Mouse (Mus musculus) liver (tissue): ENCODE data around the gene Mutyh.
"Not testable (repeated sequence)": the region's sequence is repeated elsewhere in the genome, so short reads cannot be mapped to it uniquely, and the experiment has no call there.

ENCODE experiments used
- DNase-seq: peaks from one replicate; pipeline ENCODE4 v3.0.0-alpha.2; 2020; ENCODE audit warnings: mixed read lengths

Gene Mutyh

DNA sequence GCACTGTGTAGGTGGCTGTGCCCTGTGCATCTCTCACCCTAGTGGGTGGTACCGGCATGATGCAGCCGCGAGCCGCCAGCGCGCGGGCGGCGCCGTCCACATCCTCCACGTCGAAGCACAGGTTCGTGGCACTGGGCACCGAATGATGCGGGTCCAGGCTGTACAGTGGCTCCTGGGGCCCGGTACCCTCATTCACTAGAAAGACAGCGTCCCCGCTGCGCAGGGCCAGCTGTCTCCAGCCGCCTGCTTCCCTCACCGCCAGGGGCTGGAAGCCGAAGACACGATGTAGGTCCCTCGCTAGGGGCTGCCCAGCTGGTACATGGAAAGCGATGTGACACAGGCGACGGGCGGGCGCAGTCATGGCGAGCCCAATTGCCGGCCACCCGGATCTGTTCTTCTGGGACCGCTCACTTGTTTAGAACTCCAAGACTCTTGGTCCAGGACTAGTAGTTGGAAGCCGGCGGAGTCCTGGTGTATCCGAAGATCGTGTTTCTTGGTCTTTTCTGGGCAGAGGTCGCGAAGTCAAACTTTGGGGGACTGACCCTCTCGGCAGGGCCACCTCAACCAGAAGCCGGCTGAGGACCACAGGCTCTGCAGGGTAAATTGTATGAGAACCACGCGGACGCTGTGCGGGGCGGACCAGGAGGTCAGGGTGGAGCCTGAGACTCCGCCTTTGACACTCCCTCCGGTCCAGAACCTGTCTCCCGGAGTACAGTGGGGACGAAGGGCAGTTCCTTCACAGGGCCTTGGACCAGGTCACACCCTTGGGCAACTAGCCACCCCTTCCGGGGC lies 13.6 kb downstream of the Mutyh start:
- peak; percentile 78 for DNase-seq

DNA sequence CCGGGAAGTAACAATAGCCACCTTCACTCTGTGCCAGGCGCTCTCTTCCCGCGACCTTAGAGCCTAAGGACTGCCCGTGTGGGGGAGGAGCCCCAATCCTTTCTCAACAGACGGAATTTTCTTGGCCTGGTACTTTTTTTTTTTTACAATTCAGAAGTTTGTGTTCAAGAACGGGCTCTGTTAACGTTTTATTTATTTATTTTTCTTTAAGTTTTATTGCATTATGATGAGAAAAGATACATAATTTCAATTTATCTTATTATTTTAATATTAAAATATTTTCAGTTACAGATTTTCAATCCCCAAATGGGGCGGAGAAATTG lies 14.1 kb downstream of the Mutyh start, which contains the start of gene Hpdl:
Gene Hpdl (minus strand): TSS at position 14 of the 323 bp plus-strand sequence.
- no peak for DNase-seq

DNA sequence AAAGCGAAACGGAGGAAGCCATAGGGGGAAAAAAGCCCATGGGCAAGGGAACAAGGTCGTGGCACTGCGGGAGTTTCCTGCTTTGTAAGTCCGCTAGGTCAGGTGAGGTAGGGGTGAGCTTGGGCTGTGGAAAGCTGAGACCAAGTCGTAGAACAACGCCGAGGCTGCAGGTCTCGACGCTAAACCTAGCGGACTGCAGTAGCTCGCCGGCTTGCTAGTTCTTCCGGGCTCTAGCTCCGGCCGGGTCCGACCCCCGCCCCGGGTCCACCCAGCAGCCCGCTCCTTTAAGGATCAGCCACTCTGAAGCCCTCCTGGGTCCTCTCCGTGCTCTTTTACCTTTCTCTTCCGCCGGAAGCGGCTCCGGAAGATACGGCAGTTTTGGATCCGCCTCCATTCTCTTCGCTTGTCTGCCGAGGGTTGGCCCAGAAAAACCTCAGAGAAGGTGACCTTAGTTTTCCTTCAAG lies 17.1 kb downstream of the Mutyh start:
- DNase-seq, result peak; percentile 69

DNA sequence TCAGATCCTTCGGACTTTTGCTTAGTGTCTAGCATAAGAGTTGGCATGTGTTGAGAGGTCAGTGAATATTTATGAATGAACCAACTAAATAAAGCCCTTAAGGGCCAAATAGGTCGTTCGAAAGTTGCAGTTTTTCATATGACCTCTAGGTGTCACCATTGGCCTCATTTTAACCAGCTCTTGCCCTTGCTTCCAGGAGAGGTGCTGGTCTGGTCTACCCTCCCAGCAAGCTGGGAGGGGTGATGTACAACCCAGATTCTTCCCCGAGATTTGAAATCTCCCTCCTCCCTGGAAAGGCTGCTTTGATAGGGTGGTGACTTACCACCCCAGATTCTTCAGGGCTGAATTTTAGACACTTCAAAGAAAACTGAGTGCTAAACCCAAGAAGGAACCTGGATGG lies 20.3 kb downstream of the Mutyh start:
- DNase-seq, result no peak

DNA sequence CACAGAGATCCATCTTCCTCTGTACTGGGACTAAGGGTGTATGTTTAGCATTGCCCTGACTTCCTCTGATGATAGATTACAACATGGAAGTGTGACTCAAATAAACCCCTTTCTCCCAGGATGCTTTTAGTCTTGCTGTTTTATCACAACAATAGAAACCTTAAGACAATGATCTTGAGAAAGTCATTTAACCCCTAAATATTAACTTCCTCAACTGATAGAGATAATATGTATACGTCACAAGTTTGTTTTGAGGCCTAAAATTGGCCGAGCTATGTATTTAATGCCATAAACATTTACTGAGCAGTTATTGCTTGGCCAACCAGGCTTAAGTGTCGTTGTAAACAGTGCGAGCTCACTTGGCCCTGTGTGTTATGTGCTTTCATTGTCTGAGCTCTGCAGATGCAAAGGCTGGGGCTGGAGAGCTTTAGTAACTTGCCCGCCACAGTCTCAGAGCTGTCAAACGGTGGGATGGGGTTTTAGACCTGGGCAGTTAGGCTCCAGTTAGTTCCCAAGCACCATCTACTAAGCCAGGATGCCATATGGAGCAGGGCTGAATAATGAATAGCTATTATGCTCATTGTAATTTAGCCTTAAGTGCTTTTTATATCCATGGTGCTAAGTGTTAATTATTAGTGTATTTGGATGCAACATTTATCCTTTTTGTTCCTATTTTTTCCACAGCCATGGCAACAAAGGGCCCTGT lies 22.0 kb downstream of the Mutyh start:
- no peak for DNase-seq

DNA sequence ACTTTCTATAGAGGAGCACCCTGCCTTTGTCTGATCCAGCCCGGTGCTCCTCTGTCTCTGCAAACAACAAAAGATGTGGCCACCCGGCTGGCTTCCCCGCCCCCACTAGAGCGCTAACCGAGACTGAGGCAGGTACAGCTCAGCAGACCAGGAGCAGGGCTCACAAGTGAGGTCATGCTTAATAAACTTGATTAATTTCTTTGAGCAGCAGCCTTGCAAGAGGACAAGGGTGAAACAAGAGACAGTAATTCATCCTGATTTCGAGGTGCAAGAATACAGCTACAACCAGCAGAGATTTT lies 22.5 kb downstream of the Mutyh start:
- no peak for DNase-seq

DNA sequence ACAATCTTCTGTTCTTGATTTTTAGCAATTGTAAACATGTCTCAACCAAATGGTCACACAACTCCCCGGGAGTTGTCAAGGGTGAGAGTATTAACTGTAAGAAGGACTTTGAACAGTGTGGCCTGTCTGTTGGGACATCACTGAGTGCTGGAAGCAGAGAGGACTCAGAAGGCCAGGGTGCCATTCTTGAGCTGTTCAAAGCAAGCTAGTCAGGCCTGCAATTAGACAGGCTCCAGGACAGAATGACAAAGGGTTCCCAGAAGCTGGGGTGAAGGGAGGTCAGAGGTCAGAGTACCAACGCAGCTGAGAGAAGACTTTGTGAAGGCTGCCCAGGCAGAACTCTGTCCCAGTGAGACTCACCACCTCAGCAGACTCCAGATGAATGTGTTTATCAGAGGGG lies 31.5 kb downstream of the Mutyh start:
- DNase-seq, result no peak

DNA sequence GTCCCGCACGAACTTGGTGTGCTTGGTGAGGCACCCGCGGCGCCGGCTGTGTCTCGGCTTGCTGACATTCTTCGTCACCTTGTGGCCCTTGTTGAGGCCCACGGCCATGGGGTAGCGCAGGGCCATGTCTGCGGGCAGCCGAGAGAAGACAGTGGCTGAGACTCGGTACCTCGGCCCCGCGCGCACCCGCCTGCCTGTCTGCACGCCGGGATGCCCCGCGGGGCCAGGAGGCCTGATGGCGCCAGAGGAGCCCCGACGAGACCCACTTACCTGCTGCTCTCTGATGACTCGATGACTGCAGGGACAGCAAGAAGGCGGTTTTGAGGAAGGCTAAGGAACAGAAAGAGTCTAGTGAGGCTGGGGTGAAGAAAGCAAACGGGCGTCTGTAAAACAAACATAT lies 32.6 kb downstream of the Mutyh start:
- not testable (repeated sequence) for DNase-seq

DNA sequence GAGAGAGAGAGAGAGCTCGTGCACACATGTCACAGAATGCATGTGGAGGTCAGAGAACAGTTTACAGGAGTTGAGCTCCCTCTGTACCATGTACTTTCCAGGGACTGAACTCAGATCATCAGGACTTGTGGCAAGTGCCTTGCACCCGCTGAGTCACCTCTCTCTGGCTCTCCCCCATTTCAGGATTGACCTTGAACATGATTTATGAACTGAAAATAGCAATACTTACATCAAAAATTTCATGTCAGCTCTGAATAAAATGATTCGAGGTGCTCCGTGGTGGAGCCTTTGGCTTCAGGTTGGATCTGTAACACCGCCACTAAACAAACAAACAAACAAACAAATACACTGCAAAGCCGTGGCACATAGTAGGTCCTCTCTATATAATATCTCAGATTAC lies 33.3 kb downstream of the Mutyh start:
- DNase-seq, result no peak

DNA sequence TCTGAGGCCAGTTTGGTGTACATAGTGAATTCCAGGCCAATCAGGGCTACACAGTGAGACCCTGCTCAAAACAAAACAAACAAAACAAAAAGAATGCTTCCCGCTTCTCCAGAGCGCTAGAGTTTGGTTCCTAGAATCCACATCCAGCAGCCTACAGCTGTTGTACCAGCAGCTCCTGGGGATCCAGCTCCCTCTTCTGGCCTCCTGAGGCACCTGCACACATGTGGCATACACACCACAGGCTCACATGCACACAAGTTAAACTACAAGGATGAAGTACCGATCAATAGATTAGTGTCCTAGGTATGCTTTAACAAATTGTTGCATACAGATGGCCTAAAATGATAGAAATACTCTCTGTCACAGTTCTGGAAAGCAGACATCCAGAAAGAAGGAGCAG lies 36.8 kb downstream of the Mutyh start:
- no peak for DNase-seq

DNA sequence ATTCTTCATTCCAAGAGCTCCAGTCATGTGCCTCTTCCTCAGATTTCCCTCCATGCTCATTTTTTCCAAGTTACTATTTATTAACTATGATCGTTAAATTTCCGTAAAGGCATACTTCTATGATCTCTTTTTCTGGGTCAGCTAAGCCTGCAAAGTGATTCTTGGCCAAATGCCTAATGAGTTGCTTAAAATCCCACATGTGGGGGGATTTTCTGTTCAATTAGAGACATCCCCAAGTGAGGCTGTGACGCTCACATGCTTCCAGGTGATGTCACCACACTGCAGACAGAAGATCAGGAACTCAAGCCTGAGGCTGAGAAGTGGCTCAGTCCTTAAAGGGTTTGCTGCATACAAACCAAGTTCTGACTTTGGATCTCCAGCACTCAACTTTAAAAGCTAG lies 42.4 kb downstream of the Mutyh start:
- DNase-seq, result no peak

DNA sequence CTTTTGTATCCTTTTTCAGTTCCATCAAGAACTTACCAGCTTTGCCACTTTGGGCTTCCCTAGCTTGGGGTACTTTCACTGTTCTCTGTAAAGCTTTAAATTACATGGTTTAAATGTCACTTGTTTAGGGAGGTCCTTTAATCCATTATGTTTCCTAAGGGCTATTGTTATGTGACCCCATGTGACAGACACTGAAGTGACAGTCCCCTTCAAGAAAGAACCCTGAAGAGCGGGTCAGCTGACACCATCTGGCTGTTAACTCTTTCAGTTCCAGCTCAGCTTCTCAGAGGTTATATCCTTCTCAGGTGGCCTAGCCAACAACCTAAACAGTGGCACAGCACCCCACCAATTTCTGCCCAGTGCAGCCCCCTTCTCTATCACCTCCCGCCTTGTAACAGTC lies 46.8 kb downstream of the Mutyh start:
- no peak for DNase-seq

DNA sequence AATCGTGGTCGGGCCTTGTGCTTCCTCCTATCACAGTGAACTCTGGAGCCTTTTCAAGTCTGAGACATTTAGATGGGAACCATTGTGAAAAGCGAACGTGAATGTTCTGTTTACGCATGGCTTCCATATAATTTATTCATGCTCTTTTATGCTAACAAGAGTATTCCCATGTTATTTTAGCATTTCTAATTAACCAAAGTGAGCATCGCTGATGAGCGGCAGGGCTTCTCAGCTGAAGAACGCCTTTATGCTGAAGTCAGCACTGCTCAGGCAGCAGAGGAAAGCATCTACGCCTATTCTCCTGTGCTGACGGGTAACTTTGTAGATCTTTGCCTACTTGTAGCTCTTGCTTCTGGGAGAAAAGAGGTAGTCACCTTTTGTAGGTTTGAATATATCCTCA lies 49.7 kb downstream of the Mutyh start:
- DNase-seq, result no peak

DNA sequence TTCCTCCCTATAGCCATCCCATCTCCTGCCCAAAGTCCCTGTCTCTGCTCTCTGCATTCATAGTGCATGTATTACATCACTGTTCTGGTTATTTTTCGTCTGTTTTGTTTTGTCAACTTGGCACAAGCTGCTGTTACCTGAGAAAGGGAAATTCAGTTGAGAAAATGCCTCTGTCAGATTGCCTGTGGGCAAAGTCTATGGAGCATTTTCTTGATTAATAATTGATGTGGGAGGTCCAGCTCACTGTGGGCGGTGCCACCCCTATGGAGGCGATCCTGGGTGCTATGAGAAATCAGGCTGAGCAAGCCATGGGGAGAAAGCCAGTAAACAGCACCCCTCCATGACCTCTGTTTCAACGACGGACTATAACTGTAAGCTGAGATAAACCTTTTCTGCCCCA lies 52.2 kb downstream of the Mutyh start:
- DNase-seq, result no peak

DNA sequence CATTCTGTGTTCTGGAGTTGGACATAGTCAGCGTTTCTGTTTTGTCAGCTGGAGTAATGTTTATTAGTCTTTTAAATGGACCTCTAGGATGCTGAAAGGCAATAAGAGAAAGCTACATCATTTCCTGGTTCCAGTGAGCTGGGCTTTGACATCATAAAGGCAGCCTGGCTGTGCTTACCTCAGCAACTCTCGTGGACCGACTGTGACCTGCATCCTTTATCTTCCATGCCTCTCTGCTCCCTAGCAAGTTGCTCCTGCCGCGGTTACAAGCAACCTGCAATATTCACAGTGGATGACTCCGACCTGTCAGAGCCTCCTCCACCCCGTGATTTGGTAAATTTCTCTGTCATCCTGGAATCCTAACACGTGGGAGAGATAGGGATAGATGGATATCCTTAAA lies 54.5 kb downstream of the Mutyh start:
- no peak for DNase-seq
